Mouse (Mus musculus) gastrocnemius, adult 2 months (tissue): ENCODE results near the gene Mdga1. TPM values are rescaled to one million over a fixed set of nuclear protein-coding genes. Genes with fewer than 3 reads are reported as not detected.

ENCODE experiments used
- DNase-seq: peaks from one replicate; pipeline ENCODE4 v3.0.0; 2022
- H3K27ac ChIP-seq: fragments of 200-600 bp; 2 replicates; pipeline ENCODE4 v1.8.1; 2022; ENCODE audit warnings: mild to moderate bottlenecking
- H3K4me3 ChIP-seq: fragments of 200-600 bp; 2 replicates; pipeline ENCODE4 v1.8.1; 2022; ENCODE audit warnings: mild to moderate bottlenecking, moderate library complexity
- CTCF ChIP-seq: fragments of 200-600 bp; IDR thresholded peaks from 2 replicates; pipeline ENCODE4 v1.8.1; 2022; ENCODE audit warnings: antibody characterized with exemption, mild to moderate bottlenecking, moderate library complexity
- intact Hi-C: fragments of 180-260 bp; cut with DNase I; formaldehyde crosslinking; loops from one replicate; pipeline ENCODE4 v1.15.1; 2025
- long read RNA-seq, 2 experiments: library from polyadenylated mRNA; stranded (forward); transcript quantifications; one replicate each; pipeline ENCODE4 v2.0.0; 2021
- total RNA-seq, 2 experiments: library from RNA; stranded (reverse); gene quantifications; 2 replicates each; pipeline ENCODE4 v1.2.3; 2021

Mdga1 gene
- total RNA-seq, result 10 to 100 TPM; 29.5 to 41.3 TPM
- long read RNA-seq, experiment 1, full-length matches to known transcripts, result 34 of 46 reads
- long read RNA-seq, experiment 1, partial matches to known transcripts, result 3 of 46 reads
- long read RNA-seq, experiment 1, other reads (novel, unspliced or antisense), result 9 of 46 reads
- long read RNA-seq, experiment 2, full-length matches to known transcripts, result 26 of 36 reads
- long read RNA-seq, experiment 2, partial matches to known transcripts, result 3 of 36 reads
- long read RNA-seq, experiment 2, other reads (novel, unspliced or antisense), result 7 of 36 reads

GRCm38 (mm10) chr17:29970037-29970555 is at the start of gene Mdga1:
Gene Mdga1 (minus strand): TSS chr17:29970087.
- Histone ChIP-seq H3K4me3 (no peak within 1 kb of the TSS), H3K27ac (no peak within 1 kb of the TSS)
- DNase-seq, result no peak
- intact Hi-C loops, result loop anchor here (10.0 kb wide), 1 partner anchor 225 kb away; no protein-coding TSS in a partner anchor
- no peak for TF ChIP-seq CTCF

- no peak overlapping the region for H3K4me3 ChIP-seq
- H3K27ac ChIP-seq, result no peak overlapping the region
- intact Hi-C loops, result no loop called here
- no peak for TF ChIP-seq CTCF
- DNase-seq, result no peak
Observed at GRCm38 (mm10) chr17:30018927-30019610, 49.2 kb upstream of the Mdga1 start.

DNA sequence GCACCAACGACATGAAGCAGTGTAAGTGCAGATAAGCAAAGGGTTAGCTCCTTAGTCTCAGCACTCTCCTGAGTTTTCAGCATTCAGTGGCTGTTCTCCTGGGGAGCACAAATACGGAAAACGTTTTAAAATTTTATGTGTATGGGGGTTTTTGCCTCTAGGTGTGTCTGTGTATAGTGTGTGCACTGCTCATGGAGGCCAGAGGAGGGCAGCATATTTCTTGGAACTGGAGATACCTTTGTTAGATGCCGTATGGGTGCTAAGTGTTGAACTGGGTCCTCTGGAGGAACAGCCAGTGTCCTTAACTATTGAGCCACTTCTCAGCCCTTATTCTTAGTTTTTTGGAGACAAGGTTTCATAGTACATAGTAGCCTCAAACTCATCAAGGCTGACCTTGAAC is 44.8 kb upstream of the Mdga1 start:
- intact Hi-C loops, result no loop called here
- Histone ChIP-seq H3K4me3 (no peak overlapping the region), H3K27ac (no peak overlapping the region)
- no peak for DNase-seq
- peak; percentile 32; the same call in 1 of the 2 replicates for TF ChIP-seq CTCF

- TF ChIP-seq CTCF, result no peak
- H3K4me3 ChIP-seq, result peak overlapping the region; percentile 94
- intact Hi-C loops, result loop anchor here (10.0 kb wide), 1 partner anchor 186 kb away; no protein-coding TSS in a partner anchor
- DNase-seq, result no peak
- H3K27ac ChIP-seq, result peak overlapping the region; percentile 99
Observed at GRCm38 (mm10) chr17:30008392-30008791, 38.5 kb upstream of the Mdga1 start.

DNA sequence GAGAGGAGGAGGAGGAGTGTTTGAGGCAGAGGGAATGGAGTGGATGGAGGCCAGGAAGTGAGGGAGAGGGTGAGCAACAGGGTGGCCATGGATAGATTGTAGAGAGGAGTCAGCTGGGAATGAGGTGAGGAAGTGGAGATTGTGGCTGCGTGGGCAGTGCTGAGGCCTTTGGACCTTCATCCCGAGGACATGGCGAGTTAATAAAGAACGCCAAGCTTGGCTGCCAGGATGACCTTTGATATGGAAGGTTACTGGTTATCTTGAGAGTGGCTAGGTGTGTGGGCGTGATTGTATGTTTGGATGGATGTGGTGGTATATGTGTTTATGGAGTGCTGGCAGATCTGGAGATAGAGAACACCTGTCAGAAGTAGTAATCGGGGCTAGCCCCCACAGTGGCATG is 38.0 kb upstream of the Mdga1 start:
- TF ChIP-seq CTCF, result no peak
- Histone ChIP-seq H3K4me3 (peak overlapping the region; percentile 94), H3K27ac (peak overlapping the region; percentile 99)
- intact Hi-C loops, result loop anchor here (10.0 kb wide), 1 partner anchor 187 kb away; no protein-coding TSS in a partner anchor
- DNase-seq, result no peak

- Histone ChIP-seq H3K4me3 (peak overlapping the region; percentile 94), H3K27ac (peak overlapping the region; percentile 99)
- no peak for DNase-seq
- intact Hi-C loops, result loop anchor here (10.0 kb wide), 1 partner anchor 188 kb away; no protein-coding TSS in a partner anchor
- no peak for TF ChIP-seq CTCF
Observed at GRCm38 (mm10) chr17:30006877-30007276, 37.0 kb upstream of the Mdga1 start.

DNA sequence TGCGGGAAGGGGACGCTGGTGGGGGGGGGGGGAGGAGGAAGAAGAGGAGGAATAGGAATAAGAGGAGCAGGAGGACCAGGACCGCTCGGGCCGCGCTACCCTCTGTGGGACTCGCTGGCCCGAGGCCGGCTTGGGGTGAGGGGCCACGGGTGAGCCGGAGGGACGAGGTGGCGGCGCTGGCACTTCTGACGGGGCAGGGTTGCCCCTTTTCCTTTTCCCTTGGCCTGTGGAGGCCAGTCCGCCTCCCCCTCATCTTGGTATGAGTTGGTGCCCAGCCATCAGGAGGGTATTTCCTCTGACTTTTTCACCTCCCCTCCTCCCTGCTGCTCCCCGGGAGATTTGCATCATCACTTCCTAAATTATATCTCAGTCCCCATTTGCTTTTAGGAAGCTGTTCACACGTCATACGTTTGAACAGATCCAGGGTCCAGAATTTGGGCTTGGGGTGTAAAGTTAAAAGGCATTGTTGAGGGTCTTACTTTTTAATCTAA is 35.6 kb upstream of the Mdga1 start:
- intact Hi-C loops, result loop anchor here (10.0 kb wide), 1 partner anchor 189 kb away; no protein-coding TSS in a partner anchor
- peak overlapping the region; percentile 94 for H3K4me3 ChIP-seq
- peak; percentile 65 for DNase-seq
- H3K27ac ChIP-seq, result peak overlapping the region; percentile 99
- no peak for TF ChIP-seq CTCF

DNA sequence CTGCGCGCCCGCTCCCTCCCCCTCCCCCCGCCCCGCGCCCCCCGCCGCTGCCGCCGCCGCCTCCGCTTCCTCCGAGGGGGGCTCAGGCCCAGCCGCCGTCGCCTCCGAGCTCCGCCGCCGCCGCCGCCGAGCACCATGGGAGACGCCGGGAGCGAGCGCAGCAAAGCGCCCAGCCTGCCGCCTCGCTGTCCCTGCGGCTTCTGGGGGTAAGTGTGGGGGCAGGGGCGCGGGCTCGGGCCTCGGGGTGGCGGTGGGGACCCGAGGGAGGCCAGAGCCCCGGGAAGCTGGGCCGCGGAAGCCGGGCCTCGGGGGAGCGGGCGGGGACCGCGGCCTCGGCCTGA is 35.2 kb upstream of the Mdga1 start:
- TF ChIP-seq CTCF, result no peak
- intact Hi-C loops, result loop anchor here (10.0 kb wide), 1 partner anchor 190 kb away; no protein-coding TSS in a partner anchor
- no peak for DNase-seq
- H3K27ac ChIP-seq, result peak overlapping the region; percentile 99
- H3K4me3 ChIP-seq, result peak overlapping the region; percentile 94

DNA sequence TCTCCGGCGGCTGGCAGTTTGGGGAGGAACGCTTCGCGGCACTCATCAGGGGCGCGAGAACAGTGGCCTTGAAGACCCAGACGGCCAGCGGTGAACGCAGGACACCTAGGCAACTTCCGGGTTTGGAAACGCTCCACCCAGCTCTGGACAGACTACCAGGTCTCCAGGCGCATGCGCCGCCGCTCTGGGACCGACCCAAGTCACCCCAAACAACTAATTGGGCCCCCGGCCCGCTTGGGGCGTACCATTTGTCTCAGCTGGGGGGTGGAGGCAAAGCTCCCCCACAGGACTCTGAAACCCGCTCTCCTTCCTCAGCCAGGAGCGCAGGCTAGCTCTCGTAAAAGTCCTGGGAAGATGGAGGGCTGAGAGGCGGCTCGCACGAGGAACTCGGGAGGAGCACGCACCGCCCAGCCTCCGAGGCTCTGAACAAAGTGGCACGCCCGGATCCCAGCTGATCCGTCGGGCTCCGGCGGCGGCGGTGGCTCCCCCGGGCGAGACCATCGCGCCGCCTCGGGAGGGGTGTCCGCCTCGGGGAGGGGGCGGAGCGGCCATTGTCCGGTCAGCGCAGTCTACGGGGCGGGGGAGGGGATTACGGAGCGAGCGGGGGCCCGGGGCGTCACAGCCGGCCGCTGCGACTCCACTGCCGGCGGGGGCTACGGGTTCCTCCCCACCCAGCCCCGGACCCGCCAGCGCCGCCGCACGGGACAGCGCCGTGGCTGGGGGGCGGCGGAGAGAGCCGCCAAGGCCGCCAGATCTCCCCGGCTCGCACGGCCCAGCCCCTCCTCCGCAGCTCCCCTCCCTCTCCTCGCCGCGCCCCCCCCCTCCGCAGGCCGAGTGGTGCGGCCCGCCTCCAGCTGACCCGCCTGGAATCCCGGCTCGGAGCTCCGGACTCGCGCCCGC is 34.6 kb upstream of the Mdga1 start, which contains the start of gene Zfand3:
Zfand3 (plus strand) TSS at position 531 of the 900 bp plus-strand sequence.
- DNase-seq, result peak; percentile 98
- intact Hi-C loops, result loop anchor here (10.0 kb wide), 1 partner anchor 190 kb away; no protein-coding TSS in a partner anchor
- H3K27ac ChIP-seq, result peak within 1 kb of the TSS; percentile 99

DNA sequence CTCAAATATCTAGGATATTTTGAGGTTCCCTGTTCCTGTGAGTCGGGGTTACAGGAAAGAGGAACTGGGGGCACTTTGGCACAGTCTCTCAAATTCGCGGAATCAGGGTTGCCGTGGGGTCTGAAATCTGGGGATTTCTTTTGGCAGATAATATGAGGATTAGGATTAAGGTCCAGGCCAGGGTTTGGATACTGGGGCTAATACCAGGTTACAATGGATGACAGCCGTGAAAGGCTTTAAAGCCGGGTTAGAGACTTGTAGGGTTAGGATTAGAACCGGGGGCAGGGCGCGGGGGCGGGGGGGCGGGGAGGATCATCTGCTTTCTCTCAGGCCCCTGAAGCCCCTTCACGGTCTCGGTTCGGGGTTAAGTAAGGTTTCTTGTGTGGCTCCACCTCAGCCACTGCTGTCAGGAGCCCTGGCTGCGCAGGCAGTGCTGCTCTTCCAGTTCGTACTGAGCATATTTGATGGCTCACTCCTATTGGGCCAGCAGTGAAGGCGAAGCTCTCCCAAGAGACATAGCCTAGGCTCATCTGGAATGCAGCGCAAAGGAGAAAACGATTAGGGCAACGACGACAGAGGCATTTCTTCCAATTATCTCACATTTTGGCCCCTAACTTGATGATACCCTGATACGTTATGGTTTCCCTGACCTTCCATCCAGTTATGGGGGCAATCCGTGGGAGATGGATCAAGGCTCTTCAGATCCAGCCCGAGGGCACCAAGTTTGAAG is 28.8 kb upstream of the Mdga1 start:
- Histone ChIP-seq H3K4me3 (no peak overlapping the region), H3K27ac (peak overlapping the region; percentile 77)
- DNase-seq, result no peak
- TF ChIP-seq CTCF, result no peak
- intact Hi-C loops, result no loop called here

More for the DNA sequence above, 34.6 kb upstream of the Mdga1 start, which contains the start of gene Zfand3:
- peak within 1 kb of the TSS; percentile 94 for H3K4me3 ChIP-seq
- TF ChIP-seq CTCF, result no peak

DNA sequence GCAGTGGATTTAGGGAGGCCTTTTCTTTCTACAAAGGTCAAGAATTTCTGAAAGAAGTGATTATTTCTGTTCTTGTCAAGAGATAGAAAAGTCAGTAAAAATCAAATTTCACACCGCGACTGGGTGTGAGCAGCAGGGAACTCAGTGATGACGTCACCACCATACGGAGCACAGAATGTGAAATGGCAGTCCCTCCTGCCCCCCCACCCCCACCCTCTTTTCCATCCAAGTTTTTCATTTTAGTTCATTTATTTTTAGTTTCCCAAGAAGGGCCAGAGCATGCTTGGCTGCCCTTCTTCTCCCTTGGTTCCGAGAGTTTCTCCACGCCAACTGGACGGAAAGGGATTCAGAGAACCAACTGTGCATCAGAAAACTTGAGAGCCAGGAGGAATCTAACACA is 27.8 kb upstream of the Mdga1 start:
- Histone ChIP-seq H3K27ac (peak overlapping the region; percentile 77), H3K4me3 (peak overlapping the region; percentile 33)
- intact Hi-C loops, result no loop called here
- no peak for TF ChIP-seq CTCF
- DNase-seq, result peak; percentile 31
